Mouse (Mus musculus): ENCODE results near the gene Msi2.

- TF ChIP-seq CTCF (IDR thresholded peaks at IDR 0.05; ENCODE audit: low read depth, low read length) (no peak), POLR2A (IDR thresholded peaks at IDR 0.05; ENCODE audit: extremely low read depth, insufficient read depth, low read length) (no peak)
Measured at GRCm38 (mm10) chr11:88557116-88557768, 161.1 kb downstream of the Msi2 start.
